Mouse (Mus musculus) skeletal muscle tissue, adult 2 months (tissue): ENCODE data around the gene Galns.
"Not testable (repeated sequence)": the region's sequence is repeated elsewhere in the genome, so short reads cannot be mapped to it uniquely, and the experiment has no call there.

Source experiments
- DNase-seq: peaks from one replicate; pipeline ENCODE4 v3.0.0-alpha.2; 2012; ENCODE audit warnings: low read depth, low spot score

The Galns gene

DNA sequence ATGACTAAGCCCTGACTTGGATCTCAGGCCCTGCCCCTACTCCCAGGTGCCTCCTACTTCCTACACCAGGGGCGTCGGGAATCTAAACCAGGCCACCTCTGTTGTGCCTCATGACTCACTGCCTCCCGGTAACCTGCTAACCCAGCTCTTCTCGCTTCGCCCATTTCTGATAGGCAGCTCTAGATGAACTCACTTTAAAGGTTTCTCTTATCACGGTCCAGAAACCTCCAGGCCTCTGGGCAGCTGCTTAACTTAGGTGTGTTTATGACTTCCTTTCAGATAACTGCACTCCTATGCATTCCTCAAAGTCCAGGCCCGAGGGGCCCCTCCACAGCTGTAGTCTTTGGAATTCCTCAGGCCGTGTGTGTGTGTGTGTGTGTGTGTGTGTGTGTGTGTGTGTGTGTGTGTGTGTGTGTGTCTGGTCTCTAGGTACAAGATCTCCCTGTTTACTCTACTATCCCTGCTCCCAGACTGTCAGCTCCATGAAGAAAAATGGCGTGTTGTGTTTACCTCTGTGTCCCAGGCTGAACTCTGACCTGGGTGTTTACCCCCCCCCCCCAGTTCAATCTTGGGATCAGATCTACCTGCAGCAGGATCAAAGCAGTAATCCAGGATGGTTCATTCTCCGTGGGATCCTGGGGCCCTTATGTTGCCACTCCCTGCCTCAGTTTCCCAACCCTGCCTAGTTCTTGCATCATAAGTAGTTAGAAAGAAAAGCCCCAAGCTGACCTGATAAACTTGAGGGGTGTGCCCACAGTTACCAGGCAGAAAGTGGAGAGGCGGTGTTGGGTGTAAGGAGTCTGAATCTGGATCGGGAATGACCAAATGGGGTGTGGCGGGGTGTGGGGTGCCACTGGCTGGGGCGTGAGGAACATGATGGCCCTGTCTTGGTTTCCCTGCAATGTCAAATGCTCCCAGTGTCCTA is 24.9 kb upstream of the Galns start:
- DNase-seq, result no peak

DNA sequence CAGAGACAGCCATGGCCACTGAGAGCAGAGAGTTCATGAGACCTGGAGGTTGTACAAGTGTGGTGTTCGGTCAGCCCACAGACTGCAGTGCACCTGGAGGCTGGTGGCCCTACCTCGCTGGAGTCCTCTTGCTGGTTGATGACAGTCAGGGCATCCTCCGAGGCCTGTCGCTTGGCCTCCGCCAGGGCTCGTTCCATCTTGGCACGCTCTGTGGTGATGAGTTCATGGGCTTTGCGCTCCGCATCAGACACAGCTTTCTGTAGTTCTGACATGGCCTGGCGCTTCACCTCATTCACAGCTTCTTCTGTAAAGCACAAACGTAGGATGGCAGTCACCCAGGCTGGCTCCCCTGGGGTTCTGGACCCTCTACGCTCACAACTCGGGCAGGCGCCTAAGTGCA is 21.9 kb upstream of the Galns start:
- no peak for DNase-seq

DNA sequence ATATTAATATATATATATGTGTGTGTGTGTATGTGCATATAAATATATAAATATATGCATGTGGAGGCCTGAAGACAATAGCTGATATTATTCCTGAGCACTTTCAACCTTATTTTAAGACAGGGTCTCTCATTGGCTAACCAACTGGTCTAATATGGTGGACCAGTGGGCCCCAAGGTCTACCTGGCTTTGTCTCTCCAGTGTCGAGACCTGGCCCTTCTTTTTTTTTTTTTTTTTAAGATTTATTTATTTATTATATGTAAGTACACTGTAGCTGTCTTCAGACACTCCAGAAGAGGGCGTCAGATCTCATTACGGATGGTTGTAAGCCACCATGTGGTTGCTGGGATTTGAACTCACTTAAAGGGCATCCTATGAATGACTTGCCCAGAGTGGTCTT is 20.9 kb upstream of the Galns start:
- DNase-seq, result not testable (repeated sequence)

DNA sequence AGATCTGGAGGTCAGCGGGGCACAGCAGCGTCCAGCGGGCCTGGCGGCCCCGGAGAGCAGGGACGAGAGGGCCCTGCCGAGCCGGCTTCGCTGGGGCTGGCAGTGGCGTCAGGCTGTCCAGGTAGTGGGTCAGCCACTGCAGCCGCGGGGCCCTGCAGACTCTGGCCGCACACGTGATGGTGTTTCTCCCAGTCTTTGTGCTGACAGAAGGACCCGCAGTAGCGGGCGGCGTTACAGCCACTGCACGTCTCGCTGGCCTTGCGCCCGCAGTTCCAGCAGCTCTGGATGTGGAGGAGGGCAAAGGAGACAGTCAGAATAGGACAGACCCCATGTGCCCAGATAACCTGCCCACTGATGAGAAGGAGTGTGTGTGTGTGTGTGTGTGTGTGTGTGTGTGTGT is 19.4 kb upstream of the Galns start:
- DNase-seq, result no peak

DNA sequence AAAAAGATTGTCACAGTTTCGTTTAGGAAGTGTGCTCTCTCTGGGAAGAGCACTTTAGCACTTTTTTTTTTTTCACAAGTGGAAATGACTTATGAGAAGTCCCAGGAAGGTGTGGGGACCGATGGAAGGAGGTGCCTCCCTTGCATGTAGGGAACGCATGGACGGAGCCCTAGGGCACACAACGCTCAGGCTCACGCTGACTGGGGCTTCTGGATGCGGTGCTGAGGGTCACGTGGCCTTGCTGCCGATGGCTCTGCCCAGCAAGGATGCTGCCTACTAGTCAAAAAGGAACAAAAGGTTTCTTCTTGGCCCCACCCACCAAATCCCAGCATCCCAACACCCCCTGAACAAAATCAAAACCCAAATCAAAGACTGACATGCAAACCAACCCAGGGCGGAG is 18.1 kb upstream of the Galns start:
- DNase-seq, result no peak

DNA sequence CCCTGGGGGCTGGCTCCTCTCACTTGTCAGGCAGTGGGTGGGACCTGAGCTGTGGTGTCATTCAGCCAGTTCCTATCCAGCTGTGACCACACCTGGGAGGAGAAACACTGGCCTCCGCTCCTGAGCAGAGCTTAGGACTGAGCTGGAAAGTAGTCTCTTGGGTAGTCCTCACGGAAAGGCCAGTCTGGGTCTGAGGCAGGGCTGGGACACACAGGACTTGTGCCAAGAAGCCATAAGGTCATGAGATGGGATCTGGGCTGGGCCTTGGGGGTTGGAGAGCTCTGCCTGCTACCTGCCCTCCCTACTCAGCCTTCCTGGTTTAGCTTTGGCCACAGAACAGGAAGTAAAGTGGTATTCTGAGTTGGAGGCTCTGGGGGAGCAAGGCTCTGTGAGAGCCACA is 15.6 kb upstream of the Galns start:
- DNase-seq, result no peak

DNA sequence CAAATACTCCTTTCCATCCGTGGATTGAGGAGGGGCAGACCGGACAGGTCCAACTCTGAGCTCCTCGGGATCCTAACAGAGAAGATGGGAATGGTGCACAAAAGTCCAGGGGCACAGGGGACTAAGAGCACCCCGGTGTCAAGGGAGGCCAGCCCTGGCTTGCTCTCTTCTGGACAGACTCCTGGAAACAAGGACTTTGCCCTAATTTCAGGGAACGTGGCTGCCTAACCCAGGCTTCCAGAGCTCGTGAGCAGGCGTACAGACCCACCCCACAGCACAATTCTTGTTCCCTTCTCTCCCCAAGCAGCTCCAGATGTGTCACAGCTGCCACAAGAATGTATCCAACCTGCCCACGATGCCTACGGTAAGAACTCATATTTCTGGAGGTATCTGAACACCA is 14.5 kb upstream of the Galns start:
- DNase-seq, result no peak

DNA sequence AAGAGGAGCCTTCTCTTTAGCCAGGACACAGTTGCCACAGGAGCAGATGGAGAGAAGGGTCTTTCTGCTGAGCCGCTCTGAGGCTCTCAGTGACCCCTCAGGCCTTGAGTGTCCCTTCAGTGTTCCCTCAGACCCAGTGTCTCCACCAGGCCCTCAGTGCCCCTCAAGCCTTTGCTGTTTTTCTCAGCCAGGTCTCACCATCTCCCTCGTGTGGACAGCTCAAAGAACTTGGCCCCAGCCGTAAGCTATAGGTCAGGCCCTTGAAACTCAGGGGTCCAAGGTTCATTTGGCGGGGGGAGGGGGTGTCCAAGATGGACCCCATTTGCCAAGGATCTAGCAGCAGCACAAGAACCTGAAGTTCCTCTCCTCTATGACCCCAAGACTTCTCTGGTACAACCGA is 13.4 kb upstream of the Galns start:
- DNase-seq, result no peak

DNA sequence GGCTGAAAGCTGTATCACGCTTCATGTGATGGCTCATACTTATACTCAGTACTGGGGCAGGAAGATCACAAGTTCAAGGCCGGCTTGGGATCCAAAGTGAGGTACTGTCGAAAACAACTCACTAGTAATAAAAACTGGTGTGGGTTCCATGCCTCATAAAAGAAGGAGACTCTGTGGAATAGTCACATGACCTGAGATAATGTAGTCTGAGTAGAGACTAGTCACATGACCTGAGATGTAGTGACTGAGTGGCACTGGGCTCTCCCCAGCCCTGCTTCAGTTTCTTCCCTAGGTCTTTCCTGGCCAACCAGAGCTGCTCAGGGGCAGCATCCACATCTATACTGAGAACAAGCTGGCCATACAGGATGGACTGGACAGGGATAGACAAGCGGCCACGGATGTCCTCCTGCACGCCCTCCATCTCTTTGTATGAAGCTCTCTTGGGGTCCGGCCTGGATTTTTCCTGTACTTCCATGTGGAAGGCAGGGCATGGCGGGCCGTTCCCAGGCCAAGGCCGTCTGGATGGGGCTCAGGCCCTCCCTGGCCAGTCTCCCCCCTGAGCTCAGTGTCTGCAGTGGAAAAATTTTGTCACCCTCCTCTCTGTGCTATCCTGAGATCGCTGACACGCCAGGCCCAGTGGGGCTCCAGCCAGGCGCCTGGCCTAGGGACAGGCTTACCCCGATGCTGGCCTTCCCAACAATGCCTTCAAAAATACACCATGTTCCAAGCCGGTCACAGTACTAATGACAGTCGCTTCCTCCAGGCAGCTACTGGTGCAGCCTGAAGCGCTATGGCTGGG is 12.8 kb upstream of the Galns start:
- peak; percentile 57 for DNase-seq

DNA sequence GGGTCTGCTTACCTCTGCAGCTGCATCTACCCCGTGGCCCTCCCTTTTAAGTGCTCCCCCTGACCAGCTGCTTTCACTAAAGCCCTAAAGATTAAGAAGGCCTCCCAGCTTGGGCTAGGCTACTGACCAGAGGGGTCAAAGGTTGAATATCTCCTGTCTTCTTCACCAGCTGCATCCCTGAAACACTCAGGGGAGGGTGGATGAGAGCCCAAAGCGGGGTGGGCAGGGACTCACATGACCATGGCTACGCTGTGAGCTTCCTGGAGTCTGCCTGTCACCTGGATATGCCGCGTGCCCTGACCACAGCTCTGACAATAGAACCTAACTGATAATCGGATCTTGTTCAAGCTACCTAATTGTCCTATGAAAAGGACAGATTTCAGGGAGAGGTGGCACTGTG is 11.5 kb upstream of the Galns start, which contains the start of gene Pabpn1l:
Pabpn1l (minus strand) TSS at position 13 of the 400 bp plus-strand sequence.
- no peak for DNase-seq

DNA sequence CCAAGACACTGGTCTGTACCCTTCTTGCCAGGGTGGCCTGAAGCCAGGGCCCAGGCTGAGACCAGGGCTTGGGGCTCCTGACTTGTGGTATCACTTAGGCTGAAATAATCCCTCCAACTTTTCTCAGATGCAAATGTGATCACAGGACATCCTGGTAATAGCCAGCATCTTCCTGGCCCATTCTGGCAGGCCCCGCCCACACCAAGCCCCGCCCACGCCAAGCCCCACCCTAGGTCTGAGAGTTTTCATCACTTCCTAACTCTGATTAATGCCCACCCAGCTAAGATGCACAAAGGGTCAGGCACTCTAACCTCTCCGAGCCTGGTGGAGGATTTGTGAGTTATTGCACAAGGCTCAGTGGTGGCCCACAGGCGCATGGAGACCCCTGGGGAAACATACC is 9.2 kb upstream of the Galns start:
- DNase-seq, result no peak

DNA sequence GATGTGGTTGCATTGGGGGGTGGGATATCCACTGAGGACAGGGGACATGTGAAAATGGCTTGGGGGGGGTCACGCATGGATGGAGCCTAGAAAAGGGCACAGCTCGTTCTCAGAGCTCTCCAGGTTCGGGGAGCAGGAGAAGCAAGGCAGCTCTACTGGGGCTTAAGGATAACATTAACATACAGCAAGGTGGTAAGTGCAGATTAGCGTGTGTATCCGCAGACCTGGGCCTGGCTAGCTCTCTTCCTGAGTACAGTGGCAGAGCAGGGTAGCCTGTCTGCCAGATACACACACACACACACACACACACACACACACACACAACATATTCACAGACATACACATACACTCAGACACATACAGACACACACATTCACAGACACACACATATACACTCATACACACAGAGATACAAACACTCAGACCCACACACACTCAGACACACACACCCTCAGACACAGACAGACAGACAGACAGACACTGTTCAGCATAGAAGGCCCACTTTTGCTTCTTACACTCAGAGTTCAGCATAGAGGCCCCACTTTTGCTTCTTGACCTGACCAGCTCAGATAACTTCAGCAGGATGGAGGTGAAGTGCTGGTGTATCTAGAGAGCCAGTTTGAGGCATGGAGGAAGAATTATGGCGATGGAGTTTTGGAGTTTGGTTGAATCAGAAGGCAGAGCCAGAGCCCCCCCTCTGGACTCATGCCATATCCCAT is 7.6 kb upstream of the Galns start:
- DNase-seq, result no peak

DNA sequence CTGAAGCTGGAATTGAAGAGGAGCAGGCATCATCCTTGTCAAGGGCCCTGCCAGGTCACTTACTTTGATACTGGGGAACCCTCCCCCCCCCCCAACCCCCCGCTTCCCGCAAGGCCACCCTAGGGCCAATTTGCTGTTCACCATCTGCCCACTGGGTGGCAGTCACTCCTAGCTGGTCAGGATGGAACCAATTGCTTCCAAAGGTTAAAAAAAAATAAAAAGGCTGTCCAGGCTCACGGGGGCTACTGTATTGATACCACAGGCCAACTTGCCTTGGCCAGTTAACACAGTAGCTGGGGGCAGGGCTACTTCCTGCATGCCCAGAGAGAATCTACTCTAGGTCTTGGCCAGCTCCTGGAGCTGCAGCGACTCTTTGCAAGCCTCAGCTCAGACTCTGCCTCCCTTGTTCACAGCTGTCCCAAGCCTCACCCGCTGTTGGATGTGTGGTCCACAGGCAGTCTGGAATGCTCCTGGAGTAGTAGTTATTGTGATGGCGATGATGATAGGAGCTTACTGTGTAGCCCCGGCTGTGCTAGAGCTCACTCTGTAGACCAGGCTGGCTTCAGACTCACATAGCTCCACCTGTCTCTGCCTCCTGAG is 6.8 kb upstream of the Galns start:
- peak; percentile 71 for DNase-seq

DNA sequence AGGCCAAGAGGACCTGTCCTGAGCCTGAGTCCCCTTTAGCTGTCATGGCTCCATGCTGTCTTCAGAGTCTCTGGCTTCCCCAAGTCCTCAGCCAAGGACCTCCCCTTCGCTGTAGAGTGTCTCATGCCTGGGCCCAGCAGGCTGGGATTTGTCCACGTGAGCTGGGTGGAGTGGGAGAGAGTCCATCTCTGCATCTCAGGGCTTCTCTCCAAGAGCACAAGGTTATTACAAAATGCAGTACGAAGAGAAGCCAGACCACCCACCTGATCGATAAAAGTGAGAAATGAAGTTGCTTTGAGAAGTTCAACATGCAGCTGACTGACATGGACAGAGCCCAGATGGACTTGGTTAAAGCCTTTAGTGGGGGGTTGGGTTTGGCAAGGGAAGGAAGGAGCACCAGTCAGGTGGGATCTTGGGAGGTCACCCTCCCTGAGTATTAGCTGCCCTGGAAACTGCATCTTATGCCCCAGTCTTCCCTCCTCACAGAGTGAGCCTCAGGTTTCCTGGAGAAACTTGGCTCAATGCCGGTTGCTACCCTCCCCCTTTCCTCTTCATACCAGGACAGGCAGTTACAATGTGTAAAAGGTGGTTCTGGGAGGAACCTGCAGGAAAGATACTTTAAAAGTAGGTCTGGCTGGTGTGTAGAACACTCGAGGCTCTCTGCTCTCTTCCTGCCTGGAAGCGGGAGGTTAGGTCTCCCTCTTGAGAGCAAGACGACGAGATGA is 5.1 kb upstream of the Galns start:
- no peak for DNase-seq

DNA sequence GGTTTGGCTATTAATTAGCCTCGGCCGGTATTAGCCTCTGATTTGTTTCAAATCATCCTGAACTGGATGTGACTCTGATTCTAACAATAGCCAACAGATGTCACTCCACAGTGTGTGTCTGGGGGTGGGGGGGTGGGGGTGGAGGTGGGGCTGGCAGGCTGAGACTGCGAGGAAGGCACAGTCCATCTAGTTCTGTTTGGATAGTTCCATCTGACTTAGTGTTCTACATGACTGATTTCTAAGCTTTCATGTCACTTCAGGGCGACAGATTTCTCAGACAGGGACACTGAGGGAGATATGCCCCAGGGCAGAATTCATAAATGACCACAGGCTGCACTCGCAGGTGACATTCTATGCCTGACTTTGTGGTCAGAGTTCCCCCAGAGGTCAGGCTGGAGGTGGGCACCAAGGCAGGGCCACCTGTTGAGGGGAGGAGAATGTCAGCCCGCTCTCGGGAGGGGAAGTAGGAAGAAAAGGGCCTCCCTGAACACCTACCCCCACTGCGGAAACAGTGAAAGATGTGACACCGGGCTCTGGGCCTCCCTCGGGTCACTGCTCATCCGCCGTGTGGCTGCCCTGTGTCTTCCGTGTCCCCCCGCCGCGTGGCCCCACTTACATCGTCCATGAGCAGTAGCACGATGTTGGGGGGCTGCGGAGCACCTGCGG is 518 bp downstream of the Galns start:
- no peak for DNase-seq

DNA sequence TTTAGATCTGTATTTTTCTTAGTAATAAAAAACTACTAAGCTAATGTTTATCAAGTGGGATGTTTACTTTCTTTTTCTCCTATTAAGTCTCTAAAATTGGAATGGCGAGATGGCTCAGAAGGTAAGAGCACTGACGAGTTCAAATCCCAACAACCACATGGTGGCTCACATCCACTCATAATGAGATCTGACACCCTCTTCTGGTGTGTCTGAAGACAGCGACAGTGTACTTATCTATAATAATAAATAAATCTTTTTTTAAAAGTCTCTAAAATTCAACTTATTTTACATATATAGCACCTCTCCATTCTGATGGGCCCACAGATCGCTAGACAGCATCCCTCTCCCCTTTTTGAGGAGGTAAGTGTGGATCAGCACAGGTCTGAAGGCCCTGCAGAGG is 1.1 kb downstream of the Galns start:
- DNase-seq, result no peak

DNA sequence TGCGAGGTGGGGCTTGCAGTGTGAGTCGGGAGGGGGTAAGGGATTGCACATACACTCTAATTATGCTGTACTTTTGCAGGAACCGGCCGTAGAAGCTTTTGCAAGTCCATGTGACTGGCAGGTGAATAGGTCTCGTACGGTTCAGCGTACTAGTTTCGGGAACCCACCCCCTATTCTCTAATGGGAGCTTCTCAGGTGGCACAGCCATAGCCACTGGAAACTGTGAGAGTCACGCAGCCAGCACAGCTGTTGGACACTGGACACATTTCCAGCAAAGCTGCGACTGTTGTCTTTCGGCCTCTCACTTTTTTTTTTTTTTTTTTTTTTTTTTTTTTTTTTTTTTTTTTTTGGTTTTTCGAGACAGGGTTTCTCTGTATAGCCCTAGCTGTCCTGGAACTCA is 4.5 kb downstream of the Galns start:
- DNase-seq, result no peak

DNA sequence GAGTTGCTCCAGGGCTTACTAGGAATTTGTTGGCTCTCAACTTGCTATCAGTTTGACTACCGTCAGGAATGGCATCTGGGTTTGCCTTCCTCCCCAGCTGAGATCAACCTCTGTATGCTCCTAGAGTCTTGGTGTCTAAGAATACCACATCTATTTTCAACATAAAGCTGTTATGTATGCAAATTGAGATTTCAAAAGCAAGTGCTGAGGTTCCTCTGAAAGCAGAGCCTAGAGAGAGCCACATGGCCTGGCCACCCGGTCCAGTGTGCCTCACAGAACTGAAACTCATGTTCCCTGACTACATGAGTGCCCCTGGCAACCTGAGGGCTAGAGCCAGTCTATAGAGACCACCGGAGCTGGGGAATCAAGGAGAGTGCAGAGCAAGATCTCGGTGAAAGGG is 5.9 kb downstream of the Galns start:
- DNase-seq, result no peak

DNA sequence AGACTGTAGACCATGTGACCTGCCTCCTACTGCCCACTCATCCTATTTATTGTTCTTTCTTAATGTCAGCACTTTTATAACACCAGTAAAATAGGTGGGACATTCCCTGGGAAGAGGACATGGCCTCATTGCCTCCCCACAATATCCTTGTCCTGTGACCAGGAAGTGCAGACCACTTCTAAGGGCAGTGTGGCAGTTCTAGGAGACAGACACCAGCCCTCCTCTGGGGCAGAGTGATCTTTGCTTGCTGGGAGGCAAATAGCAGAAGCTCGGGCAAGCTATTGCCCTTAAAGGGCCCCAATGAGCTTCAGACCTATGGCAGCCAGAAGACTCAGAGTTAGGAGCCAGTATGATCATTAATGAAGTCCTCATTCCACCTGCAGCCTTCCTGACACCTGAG is 6.6 kb downstream of the Galns start:
- no peak for DNase-seq

DNA sequence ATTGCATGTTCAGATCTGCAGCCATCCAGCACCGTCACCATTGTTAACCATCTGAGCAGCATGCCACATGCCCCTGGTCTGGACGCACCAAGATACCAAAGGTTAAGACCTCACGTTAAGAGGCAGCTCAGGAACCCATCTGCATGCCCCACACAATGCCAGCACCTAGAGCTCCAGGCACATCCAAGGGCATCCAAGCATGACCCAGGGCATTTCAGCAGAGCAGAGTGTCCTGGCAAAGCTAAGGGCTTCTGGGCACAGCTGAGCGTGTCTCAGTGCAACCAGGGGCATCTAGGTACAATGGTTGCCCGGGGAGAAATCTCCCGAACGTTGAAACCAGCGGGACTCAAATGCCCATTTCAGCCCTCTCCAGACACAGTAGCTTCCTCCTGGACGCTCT is 10.6 kb downstream of the Galns start:
- no peak for DNase-seq

DNA sequence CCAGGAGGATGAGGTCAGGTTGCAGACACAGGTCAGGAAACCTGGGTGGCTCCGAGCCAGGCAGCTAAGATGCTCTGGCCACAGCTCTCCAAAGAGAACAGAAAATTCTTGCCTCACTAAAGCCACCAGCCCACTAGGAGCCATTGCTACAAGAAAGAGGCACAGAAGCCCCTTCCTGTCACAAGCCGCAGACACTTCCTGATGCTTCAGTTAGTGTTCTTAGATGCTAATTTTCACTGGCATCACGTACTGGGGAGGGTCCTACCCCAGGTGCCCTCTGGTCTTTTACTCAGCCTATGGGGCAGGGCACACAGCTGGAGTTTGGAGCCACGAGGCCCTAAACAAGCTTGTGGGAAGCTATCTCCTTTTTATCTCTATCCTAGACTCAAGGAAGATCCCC is 15.2 kb downstream of the Galns start:
- no peak for DNase-seq
